Mouse (Mus musculus) hindbrain, embryonic 16.5 days (tissue): ENCODE results near the gene Specc1l. TPM values are rescaled to one million over a fixed set of nuclear protein-coding genes. Genes with fewer than 3 reads are reported as not detected.

Source experiments
- ATAC-seq: fragments of 200-750 bp; cut with Nextera tagmentation; 2 replicates; pipeline ENCODE4 v1.8.0; 2017; ENCODE audit warnings: moderate TSS enrichment, moderate library complexity
- H3K27ac ChIP-seq: fragments of 300-500 bp; sonication (generic); 2 replicates; pipeline ENCODE4 v1.5.1; 2014; ENCODE audit warnings: low read depth, mild to moderate bottlenecking, control low read depth, low read length, moderate library complexity
- H3K27me3 ChIP-seq: fragments of 300-500 bp; sonication (generic); replicated peaks from 2 replicates; pipeline ENCODE4 v1.6.1; 2014; ENCODE audit warnings: low read length; ENCODE audit not compliant: control insufficient read depth, insufficient read depth
- H3K36me3 ChIP-seq: fragments of 300-500 bp; sonication (generic); 2 replicates; pipeline ENCODE4 v1.6.1; 2014; ENCODE audit warnings: mild to moderate bottlenecking, low read length, moderate library complexity, mixed read lengths; ENCODE audit not compliant: control insufficient read depth, insufficient read depth
- H3K4me1 ChIP-seq: fragments of 300-500 bp; sonication (generic); 2 replicates; pipeline ENCODE4 v1.6.1; 2014; ENCODE audit warnings: low read depth, low read length; ENCODE audit not compliant: control insufficient read depth, insufficient read depth
- H3K4me2 ChIP-seq: fragments of 300-500 bp; sonication (generic); 2 replicates; pipeline ENCODE4 v1.6.1; 2014; ENCODE audit warnings: mild to moderate bottlenecking, low read length, control low read depth, moderate library complexity
- H3K4me3 ChIP-seq: fragments of 300-500 bp; sonication (generic); 2 replicates; pipeline ENCODE4 v1.5.1; 2014; ENCODE audit warnings: mild to moderate bottlenecking, low read length, control low read depth, moderate library complexity
- H3K9ac ChIP-seq: fragments of 300-500 bp; sonication (generic); 2 replicates; pipeline ENCODE4 v1.6.1; 2014; ENCODE audit warnings: low read depth, mild to moderate bottlenecking, control low read depth, low read length, moderate library complexity
- H3K9me3 ChIP-seq: fragments of 300-500 bp; sonication (generic); 2 replicates; pipeline ENCODE4 v1.6.1; 2014; ENCODE audit warnings: mild to moderate bottlenecking, low read length, moderate library complexity; ENCODE audit not compliant: control insufficient read depth
- whole genome bisulfite sequencing: fragments of 180-500 bp; shearing (Covaris S2); extraction: QIAGEN DNeasy Blood & Tissue Kit; methylation state at CpG from one replicate; pipeline ENCODE4 v1.1.7; 2014; 5-methylcytosine and 5-hydroxymethylcytosine counted together
- polyA plus RNA-seq: library from polyadenylated mRNA; unstranded; fragments of >200 nt; fragmentation: Nextera tagmentation; extraction: Ambion mirVana; gene quantifications from 2 replicates; pipeline ENCODE4 v1.2.1, GENCODE M21; 2015

Gene Specc1l
- polyA plus RNA-seq, 1 experiment from 2014 or later, result 24.7 TPM

DNA sequence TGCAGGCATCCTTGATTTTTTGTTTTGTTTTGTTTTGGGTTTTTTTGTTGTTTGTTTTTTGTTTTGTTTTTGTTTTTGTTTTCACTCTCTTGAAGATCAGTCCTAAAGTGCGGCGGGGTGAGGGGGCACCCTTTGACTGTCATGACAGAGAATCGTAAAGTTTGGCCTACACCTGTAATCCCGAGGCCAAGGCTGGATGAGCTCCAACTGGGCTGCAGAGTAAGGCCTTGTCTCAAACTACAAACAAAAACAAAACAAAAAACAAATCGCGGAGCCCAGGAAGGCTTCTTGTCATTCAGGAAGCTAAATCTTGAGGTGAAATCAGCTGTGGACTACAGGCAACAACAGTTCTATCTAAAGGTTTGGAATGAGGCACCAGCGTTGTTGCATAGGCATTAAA is 1.1 kb downstream of the Specc1l start:
- H3K4me1 ChIP-seq, result peaks cover 14% of the 10 kb centered on the region
- WGBS, result 32% methylated on average over 7 of the region's 7 CpGs
- no peak for ATAC-seq

DNA sequence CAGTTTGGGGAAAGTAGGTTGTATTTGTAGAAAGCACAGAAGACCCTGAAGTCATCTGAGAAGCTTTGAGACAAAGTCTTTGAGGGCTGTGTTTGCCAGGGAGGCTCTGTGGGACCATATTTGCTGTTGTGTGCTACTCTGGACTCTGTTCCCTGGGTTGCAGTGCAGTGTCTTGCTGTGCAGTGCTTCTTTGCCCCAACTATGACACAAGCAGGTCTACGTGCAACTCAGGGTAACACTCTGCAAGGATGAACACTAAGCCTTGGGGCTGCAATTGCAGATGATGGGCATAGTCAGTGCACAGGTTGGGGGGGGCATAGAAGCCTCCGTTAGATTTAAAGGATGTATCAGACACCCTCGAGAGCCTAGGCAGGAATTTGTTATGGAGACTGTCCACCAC is 8.8 kb downstream of the Specc1l start:
- Histone ChIP-seq H3K4me3 (no peak overlapping the region), H3K27me3 (no peaks in the 10 kb centered on the region), H3K9me3 (no peaks in the 10 kb centered on the region), H3K9ac (no peak overlapping the region), H3K27ac (no peak overlapping the region), H3K36me3 (no peaks in the 10 kb centered on the region), H3K4me2 (no peak overlapping the region), H3K4me1 (no peaks in the 10 kb centered on the region; the same call in none of the 2 replicates)
- no peak for ATAC-seq
- WGBS, result 88% methylated on average over 3 of the region's 3 CpGs

More for the DNA sequence above, 1.1 kb downstream of the Specc1l start:
- Histone ChIP-seq H3K9ac (peak overlapping the region; percentile 96), H3K4me3 (peak overlapping the region; percentile 84), H3K27me3 (no peaks in the 10 kb centered on the region), H3K36me3 (no peaks in the 10 kb centered on the region), H3K4me2 (peak overlapping the region; percentile 72), H3K27ac (peak overlapping the region; percentile 100), H3K9me3 (no peaks in the 10 kb centered on the region)

DNA sequence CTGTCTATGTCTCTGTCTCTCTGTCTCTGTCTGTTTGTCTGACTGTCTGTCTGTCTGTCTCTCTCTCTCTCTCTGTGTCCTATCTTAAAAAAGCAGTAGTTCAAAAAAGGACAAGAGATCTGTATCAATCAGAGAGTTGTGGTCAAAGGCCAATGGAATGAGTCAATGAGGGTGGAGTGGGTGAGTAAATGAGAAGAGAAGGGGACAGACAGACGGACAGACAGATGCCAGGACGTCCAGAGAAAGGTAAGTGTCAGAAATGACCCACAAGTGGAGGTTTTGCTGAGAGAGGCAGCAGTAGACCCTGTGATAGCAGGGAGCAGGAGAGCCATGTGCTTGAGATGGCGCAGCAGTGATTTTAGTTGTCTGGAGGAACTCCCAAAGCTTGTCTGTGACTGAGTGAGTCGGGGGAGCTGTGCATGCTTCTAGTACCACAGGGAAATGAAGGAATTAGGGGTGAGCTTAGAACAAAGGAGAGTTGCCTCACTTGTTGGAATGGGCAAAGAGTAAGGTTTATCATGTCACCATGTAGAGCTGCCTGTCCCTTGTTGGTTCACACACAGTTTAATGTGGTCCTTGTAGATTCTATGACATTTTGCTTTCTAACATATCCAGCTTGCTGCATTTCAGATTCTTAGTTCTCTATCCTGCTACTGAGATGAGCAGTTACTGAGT is 10.2 kb downstream of the Specc1l start:
- WGBS, result 77% methylated on average over 4 of the region's 4 CpGs
- no peaks in the 10 kb centered on the region for H3K27me3 ChIP-seq

GRCm38 (mm10) chr10:75222611-75222998 is 10.7 kb downstream of the Specc1l start:
- no peaks in the 10 kb centered on the region for H3K27me3 ChIP-seq
- ATAC-seq, result no peak
- no peak overlapping the region for H3K27ac ChIP-seq
- no peaks in the 10 kb centered on the region for H3K9me3 ChIP-seq
- H3K4me1 ChIP-seq, result no peaks in the 10 kb centered on the region; the same call in none of the 2 replicates
- no peak overlapping the region for H3K9ac ChIP-seq
- H3K4me3 ChIP-seq, result no peak overlapping the region
- WGBS, result 78% methylated on average over 5 of the region's 5 CpGs
- H3K36me3 ChIP-seq, result no peaks in the 10 kb centered on the region
- H3K4me2 ChIP-seq, result no peak overlapping the region

More for the DNA sequence above, 10.2 kb downstream of the Specc1l start:
- no peaks in the 10 kb centered on the region; the same call in none of the 2 replicates for H3K4me1 ChIP-seq
- H3K36me3 ChIP-seq, result no peaks in the 10 kb centered on the region
- ATAC-seq, result no peak
- H3K9me3 ChIP-seq, result no peaks in the 10 kb centered on the region
- no peak overlapping the region for H3K4me3 ChIP-seq
- no peak overlapping the region for H3K9ac ChIP-seq
- H3K27ac ChIP-seq, result no peak overlapping the region
- H3K4me2 ChIP-seq, result no peak overlapping the region

DNA sequence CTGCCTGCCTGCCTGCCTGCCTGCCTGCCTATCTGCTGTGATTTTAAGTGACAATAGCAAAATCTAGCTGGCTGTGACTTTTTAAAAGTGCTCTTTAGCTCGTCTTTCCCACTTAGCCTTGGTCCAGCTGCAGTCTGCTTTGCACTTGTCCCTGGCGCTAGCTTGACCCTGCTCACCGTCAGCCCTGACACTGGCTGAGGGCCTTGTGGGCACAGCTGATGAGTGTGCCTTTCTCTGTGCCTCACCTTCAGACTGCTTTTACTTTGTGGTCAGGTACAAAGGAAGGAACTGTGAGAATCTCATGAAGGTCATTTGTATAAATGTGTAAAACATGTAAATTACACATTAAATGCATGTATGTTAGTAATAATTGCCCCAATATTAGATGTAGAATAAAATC is 12.3 kb downstream of the Specc1l start:
- no peak overlapping the region for H3K4me2 ChIP-seq
- no peaks in the 10 kb centered on the region for H3K36me3 ChIP-seq
- no peak overlapping the region for H3K27ac ChIP-seq
- WGBS, result 63% methylated on average over 3 of the region's 3 CpGs
- no peaks in the 10 kb centered on the region; the same call in none of the 2 replicates for H3K4me1 ChIP-seq
- H3K27me3 ChIP-seq, result no peaks in the 10 kb centered on the region
- H3K9me3 ChIP-seq, result no peaks in the 10 kb centered on the region
- H3K4me3 ChIP-seq, result no peak overlapping the region
- no peak overlapping the region for H3K9ac ChIP-seq
- no peak for ATAC-seq

DNA sequence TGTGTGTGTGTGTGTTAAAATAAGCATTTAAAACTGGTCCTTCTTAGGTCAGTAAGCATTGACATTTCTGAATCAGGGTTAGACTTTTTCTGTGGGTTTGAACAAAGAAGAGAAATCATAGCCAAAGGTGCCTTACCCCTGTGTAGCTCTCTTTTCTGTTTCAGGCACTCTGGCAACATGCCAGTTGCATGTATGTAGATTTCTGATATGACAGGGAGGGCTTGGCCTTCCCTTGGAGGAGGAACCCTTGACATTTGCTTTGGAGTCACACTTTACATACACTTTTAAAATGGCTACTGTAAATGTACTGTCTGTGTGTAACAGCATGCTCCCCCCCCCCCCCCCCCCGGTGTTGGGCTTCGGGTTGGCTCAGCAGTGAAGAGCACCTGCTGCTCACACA is 12.8 kb downstream of the Specc1l start:
- 10% methylated on average over 2 of the region's 2 CpGs for WGBS

DNA sequence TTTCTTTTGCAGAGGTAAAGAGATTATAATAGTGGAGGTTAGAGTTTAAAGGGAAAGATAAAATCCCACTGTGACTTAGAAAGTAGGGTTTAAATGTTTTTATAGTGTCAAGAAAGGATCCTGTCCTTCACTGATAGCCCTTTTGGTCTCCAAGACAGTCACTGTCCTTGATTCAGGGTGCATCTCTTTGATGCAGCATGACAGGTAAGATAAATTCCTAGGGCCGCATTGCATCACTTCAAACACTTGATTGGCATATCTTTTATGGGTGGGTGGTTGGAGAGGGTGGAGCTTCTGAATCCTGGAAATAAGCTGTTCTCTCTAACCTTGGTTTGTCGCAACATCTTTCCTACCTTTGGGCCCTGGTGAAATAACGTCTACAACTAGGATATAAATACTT is 15.5 kb downstream of the Specc1l start:
- 88% methylated on average over 3 of the region's 3 CpGs for WGBS
- no peak for ATAC-seq
- H3K27me3 ChIP-seq, result no peaks in the 10 kb centered on the region
- H3K4me3 ChIP-seq, result no peak overlapping the region
- H3K27ac ChIP-seq, result no peak overlapping the region
- H3K9me3 ChIP-seq, result no peaks in the 10 kb centered on the region
- H3K36me3 ChIP-seq, result peaks cover 3% of the 10 kb centered on the region; the same call in 1 of the 2 replicates
- peaks cover 2% of the 10 kb centered on the region; the same call in 1 of the 2 replicates for H3K4me1 ChIP-seq
- H3K4me2 ChIP-seq, result no peak overlapping the region
- no peak overlapping the region for H3K9ac ChIP-seq

More for the DNA sequence above, 12.8 kb downstream of the Specc1l start:
- ATAC-seq, result no peak
- no peaks in the 10 kb centered on the region; the same call in none of the 2 replicates for H3K4me1 ChIP-seq
- no peak overlapping the region for H3K27ac ChIP-seq
- H3K36me3 ChIP-seq, result no peaks in the 10 kb centered on the region
- H3K4me3 ChIP-seq, result no peak overlapping the region
- no peak overlapping the region for H3K4me2 ChIP-seq
- H3K27me3 ChIP-seq, result no peaks in the 10 kb centered on the region
- H3K9me3 ChIP-seq, result no peaks in the 10 kb centered on the region
- H3K9ac ChIP-seq, result no peak overlapping the region

DNA sequence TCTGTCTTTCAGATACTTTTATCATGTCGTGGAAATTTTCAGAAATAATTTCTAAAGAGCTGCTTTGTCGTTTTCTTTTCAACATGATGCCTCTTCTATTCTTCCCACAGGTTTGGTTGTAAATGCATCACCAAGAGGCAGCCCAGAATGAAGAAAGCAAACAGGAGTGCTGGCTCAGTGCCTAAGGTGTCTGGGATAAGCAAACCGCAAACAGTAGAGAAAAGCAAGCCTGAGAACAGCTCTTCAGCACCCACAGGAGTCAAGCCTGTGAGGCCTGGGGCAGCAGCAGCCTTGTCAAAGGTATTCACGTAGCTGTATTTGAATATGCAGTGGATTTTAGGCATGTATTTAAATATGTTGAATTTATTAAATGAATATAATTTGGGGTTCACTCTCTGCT is 18.7 kb downstream of the Specc1l start:
- no peak for ATAC-seq
- Histone ChIP-seq H3K27ac (no peak overlapping the region), H3K9me3 (no peaks in the 10 kb centered on the region), H3K4me1 (0 out of 2 replicates have a peak, but pooled peaks cover 2% of the 10 kb centered on the region), H3K4me2 (no peak overlapping the region), H3K9ac (no peak overlapping the region), H3K4me3 (no peak overlapping the region), H3K36me3 (peaks cover 3% of the 10 kb centered on the region; the same call in 1 of the 2 replicates), H3K27me3 (no peaks in the 10 kb centered on the region)
- WGBS, result 76% methylated on average over 4 of the region's 4 CpGs

DNA sequence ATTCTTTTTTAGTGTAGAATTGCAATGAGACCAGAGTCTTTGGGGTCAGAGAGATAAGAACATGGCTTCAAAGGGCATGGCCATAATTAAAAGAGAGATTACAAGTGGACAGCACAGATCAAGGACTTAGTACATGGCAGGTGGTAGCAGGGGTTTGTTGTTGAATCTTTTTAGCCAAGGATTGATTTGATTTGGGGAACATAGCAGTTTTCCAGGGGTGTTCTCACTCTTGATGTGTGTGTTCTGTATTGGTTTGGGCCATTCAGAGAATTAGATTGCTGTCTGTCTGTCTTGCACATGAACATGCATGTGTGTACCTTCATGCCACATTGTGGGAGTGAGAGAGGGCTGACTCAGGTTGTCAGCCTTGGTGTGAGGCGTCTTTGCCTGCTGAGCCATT is 20.0 kb downstream of the Specc1l start:
- H3K4me3 ChIP-seq, result no peak overlapping the region
- no peak overlapping the region for H3K4me2 ChIP-seq
- WGBS, result 50% methylated on average over 1 of the region's 1 CpGs
- no peaks in the 10 kb centered on the region for H3K27me3 ChIP-seq
- ATAC-seq, result no peak
- H3K27ac ChIP-seq, result no peak overlapping the region
- H3K36me3 ChIP-seq, result peaks cover 3% of the 10 kb centered on the region; the same call in 1 of the 2 replicates
- H3K9ac ChIP-seq, result no peak overlapping the region
- H3K4me1 ChIP-seq, result 0 out of 2 replicates have a peak, but pooled peaks cover 2% of the 10 kb centered on the region
- H3K9me3 ChIP-seq, result no peaks in the 10 kb centered on the region
